Mouse (Mus musculus): ENCODE results near the gene Zfp644. TPM values are rescaled to one million over a fixed set of nuclear protein-coding genes. Genes with fewer than 3 reads are reported as not detected.

Gene Zfp644
- total and polyA plus RNA-seq, 2 experiments from 2014 or later: 45.7 to 78.1 TPM

- TF ChIP-seq EP300 (IDR thresholded peaks at IDR 0.05; ENCODE audit: low read depth) (no peak), CTCF (IDR thresholded peaks at IDR 0.05; ENCODE audit: low read depth) (no peak)
- peaks cover 19% of the 10 kb centered on the region; the same call in 1 of the 2 replicates for H3K4me1 ChIP-seq (ENCODE audit: control insufficient read depth, insufficient read depth)
- no peak overlapping the region for H3K27ac ChIP-seq (ENCODE audit: low read depth)
- ATAC-seq (ENCODE audit: insufficient read depth, low read depth): no peak
- no peak overlapping the region for H3K9ac ChIP-seq (replicated peaks; ENCODE audit: low read depth, low read length)
- no peaks in the 10 kb centered on the region for H3K27me3 ChIP-seq (ENCODE audit: control insufficient read depth, insufficient read depth, low read length)
- no peak for DNase-seq (ENCODE audit: low spot score)
- H3K36me3 ChIP-seq (replicated peaks; ENCODE audit: control insufficient read depth, insufficient read depth, low read length): no peaks in the 10 kb centered on the region
- no peak overlapping the region for H3K4me2 ChIP-seq (ENCODE audit: low read depth, low read length)
- H3K4me3 ChIP-seq (ENCODE audit: low read depth, low read length): no peak overlapping the region
- WGBS: 76% methylated on average over 5 of the region's 5 CpGs
- H3K9me3 ChIP-seq (replicated peaks; ENCODE audit: control insufficient read depth, low read length): no peaks in the 10 kb centered on the region
These were observed 14.2 kb upstream of the Zfp644 start for GRCm38 (mm10) chr5:106711220-106711726.

- TF ChIP-seq EP300 (IDR thresholded peaks at IDR 0.05; ENCODE audit: low read depth) (no peak), CTCF (IDR thresholded peaks at IDR 0.05; ENCODE audit: low read depth) (no peak)
- H3K9me3 ChIP-seq (replicated peaks; ENCODE audit: control insufficient read depth, low read length): no peaks in the 10 kb centered on the region
- H3K4me3 ChIP-seq (ENCODE audit: low read depth, low read length): no peak overlapping the region
- H3K27me3 ChIP-seq (ENCODE audit: control insufficient read depth, insufficient read depth, low read length): no peaks in the 10 kb centered on the region
- ATAC-seq (ENCODE audit: insufficient read depth, low read depth) (no peak), DNase-seq (ENCODE audit: low spot score) (no peak)
- no peaks in the 10 kb centered on the region for H3K36me3 ChIP-seq (replicated peaks; ENCODE audit: control insufficient read depth, insufficient read depth, low read length)
- 53% methylated on average over 12 of the region's 12 CpGs for WGBS
- no peak overlapping the region for H3K9ac ChIP-seq (replicated peaks; ENCODE audit: low read depth, low read length)
- H3K4me2 ChIP-seq (ENCODE audit: low read depth, low read length): no peak overlapping the region
- H3K27ac ChIP-seq (ENCODE audit: low read depth): no peak overlapping the region
- H3K4me1 ChIP-seq (ENCODE audit: control insufficient read depth, insufficient read depth): peaks cover 19% of the 10 kb centered on the region; the same call in 1 of the 2 replicates
These were observed 13.5 kb upstream of the Zfp644 start for GRCm38 (mm10) chr5:106710611-106711010.

- Histone ChIP-seq H3K27me3 (ENCODE audit: control insufficient read depth, insufficient read depth, low read length) (no peaks in the 10 kb centered on the region), H3K4me2 (ENCODE audit: low read depth, low read length) (peak overlapping the region; percentile 30), H3K27ac (ENCODE audit: low read depth) (peak overlapping the region; percentile 22; the same call in 1 of the 2 replicates), H3K4me1 (ENCODE audit: control insufficient read depth, insufficient read depth) (peaks cover 25% of the 10 kb centered on the region; the same call in 1 of the 2 replicates), H3K9ac (replicated peaks; ENCODE audit: low read depth, low read length) (no peak overlapping the region), H3K36me3 (replicated peaks; ENCODE audit: control insufficient read depth, insufficient read depth, low read length) (no peaks in the 10 kb centered on the region), H3K4me3 (ENCODE audit: low read depth, low read length) (no peak overlapping the region), H3K9me3 (replicated peaks; ENCODE audit: control insufficient read depth, low read length) (no peaks in the 10 kb centered on the region)
- 10% methylated on average over 2 of the region's 2 CpGs for WGBS
- no peak for ATAC-seq (ENCODE audit: insufficient read depth, low read depth)
- no peak for DNase-seq (ENCODE audit: low spot score)
- TF ChIP-seq CTCF (IDR thresholded peaks at IDR 0.05; ENCODE audit: low read depth) (no peak), EP300 (IDR thresholded peaks at IDR 0.05; ENCODE audit: low read depth) (no peak)
These were observed 13.0 kb upstream of the Zfp644 start for GRCm38 (mm10) chr5:106710085-106710409.

DNA sequence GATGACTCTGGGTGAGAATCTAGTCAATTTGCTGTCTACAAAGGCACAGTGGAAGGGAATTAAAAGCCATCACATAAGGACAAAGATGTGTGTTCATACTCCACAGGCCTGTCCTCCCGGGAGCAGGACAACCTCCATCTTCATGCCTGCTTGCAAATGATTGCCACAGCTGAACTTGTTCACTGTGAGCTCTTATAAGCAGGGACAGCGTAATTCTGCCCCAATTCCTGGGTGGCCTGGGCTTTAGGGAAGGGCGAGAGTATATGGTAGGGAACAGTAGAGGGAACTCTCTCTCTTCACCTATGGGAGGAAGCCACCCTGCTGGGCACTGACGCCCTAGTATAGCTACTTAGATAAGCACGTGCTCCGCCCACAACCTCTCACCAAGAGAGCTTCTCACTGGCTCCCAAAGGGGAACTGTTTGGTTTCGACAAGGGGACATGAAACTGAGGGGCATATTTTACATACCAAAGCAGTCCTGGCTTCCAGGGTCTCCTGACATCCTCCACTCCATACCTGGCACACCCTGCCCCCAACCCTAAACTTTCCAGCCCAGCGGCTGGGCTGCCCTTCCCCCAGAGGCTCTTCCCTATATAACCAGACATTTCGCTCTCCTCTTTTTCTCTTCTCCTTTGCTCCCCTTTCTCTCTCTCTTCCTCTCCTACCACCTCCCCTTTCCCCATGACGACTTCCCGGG, 12.4 kb upstream of the Zfp644 start:
- 23% methylated on average over 11 of the region's 11 CpGs for WGBS
- no peak for TF ChIP-seq CTCF (IDR thresholded peaks at IDR 0.05; ENCODE audit: low read depth)
- no peak for TF ChIP-seq EP300 (IDR thresholded peaks at IDR 0.05; ENCODE audit: low read depth)
- peak overlapping the region; percentile 22; the same call in 1 of the 2 replicates for H3K27ac ChIP-seq (ENCODE audit: low read depth)
- no peak overlapping the region for H3K9ac ChIP-seq (replicated peaks; ENCODE audit: low read depth, low read length)
- H3K36me3 ChIP-seq (replicated peaks; ENCODE audit: control insufficient read depth, insufficient read depth, low read length): no peaks in the 10 kb centered on the region
- H3K27me3 ChIP-seq (ENCODE audit: control insufficient read depth, insufficient read depth, low read length): no peaks in the 10 kb centered on the region
- no peak overlapping the region for H3K4me3 ChIP-seq (ENCODE audit: low read depth, low read length)
- no peaks in the 10 kb centered on the region for H3K9me3 ChIP-seq (replicated peaks; ENCODE audit: control insufficient read depth, low read length)
- peaks cover 29% of the 10 kb centered on the region for H3K4me1 ChIP-seq (ENCODE audit: control insufficient read depth, insufficient read depth)
- DNase-seq (ENCODE audit: low spot score): no peak
- H3K4me2 ChIP-seq (ENCODE audit: low read depth, low read length): peak overlapping the region; percentile 30
- ATAC-seq (ENCODE audit: insufficient read depth, low read depth): peak; percentile 76

DNA sequence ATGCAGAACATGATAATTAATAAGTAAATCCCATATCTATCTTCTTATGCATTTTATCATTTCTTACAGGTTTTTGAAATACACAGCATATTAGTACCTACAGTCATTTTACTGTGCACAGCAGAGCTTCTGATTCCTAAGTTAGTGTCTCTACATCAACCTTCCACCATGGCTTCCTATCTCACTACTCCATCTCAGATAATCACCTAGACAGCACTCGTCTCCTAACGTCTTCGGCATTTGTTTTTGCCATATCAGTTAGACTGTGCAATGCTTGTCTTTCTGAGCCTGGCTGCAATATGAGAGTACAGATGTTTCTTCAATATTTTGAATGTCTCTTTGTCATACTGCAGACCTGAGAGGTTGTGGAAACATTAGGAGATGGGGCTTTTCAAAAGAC, 9.3 kb upstream of the Zfp644 start:
- Histone ChIP-seq H3K9ac (replicated peaks; ENCODE audit: low read depth, low read length) (no peak overlapping the region), H3K27me3 (ENCODE audit: control insufficient read depth, insufficient read depth, low read length) (no peaks in the 10 kb centered on the region), H3K9me3 (replicated peaks; ENCODE audit: control insufficient read depth, low read length) (no peaks in the 10 kb centered on the region), H3K27ac (ENCODE audit: low read depth) (no peak overlapping the region), H3K4me1 (ENCODE audit: control insufficient read depth, insufficient read depth) (peaks cover 20% of the 10 kb centered on the region), H3K4me3 (ENCODE audit: low read depth, low read length) (no peak overlapping the region), H3K4me2 (ENCODE audit: low read depth, low read length) (no peak overlapping the region), H3K36me3 (replicated peaks; ENCODE audit: control insufficient read depth, insufficient read depth, low read length) (no peaks in the 10 kb centered on the region)
- DNase-seq (ENCODE audit: low spot score) (no peak), ATAC-seq (ENCODE audit: insufficient read depth, low read depth) (no peak)
- TF ChIP-seq EP300 (IDR thresholded peaks at IDR 0.05; ENCODE audit: low read depth): no peak
- TF ChIP-seq CTCF (IDR thresholded peaks at IDR 0.05; ENCODE audit: low read depth): no peak
- WGBS: 74% methylated on average over 3 of the region's 3 CpGs

Data from heart, postnatal 0 days (tissue).